Mouse (Mus musculus) kidney, adult 2 months (tissue): Measurements from ENCODE around the gene Bud23.

Source experiments
- CTCF ChIP-seq: fragments of 200-500 bp; conservative IDR thresholded peaks from 2 replicates; pipeline ENCODE4 v1.5.1; 2011; ENCODE audit warnings: low read depth, mild to moderate bottlenecking, control low read depth, low read length, moderate library complexity, mixed read lengths; ENCODE audit not compliant: insufficient read depth, insufficient read length
- POLR2A ChIP-seq: fragments of 200-500 bp; IDR thresholded peaks from one replicate; pipeline ENCODE4 v1.6.1; 2011; ENCODE audit warnings: low read depth, low read length, control low read depth

GRCm38 (mm10) chr5:135109017-135109416, 44.3 kb upstream of the Bud23 start:
- no peak for TF ChIP-seq CTCF
- TF ChIP-seq POLR2A: no peak
